Mouse (Mus musculus) duodenum, adult 2 months (tissue): ENCODE measurements around the gene Reep3. TPM values are rescaled to one million over a fixed set of nuclear protein-coding genes. Genes with fewer than 3 reads are reported as not detected.

Experiments used
- polyA plus RNA-seq: library from polyadenylated mRNA; depleted of rRNA; stranded (reverse); fragments of >200 nt; gene quantifications from 2 replicates; pipeline ENCODE4 v1.2.3, GENCODE M21; 2012; ENCODE audit warnings: low replicate concordance; rRNA removed

Gene Reep3
- 9.8 and 10.4 TPM in 2 replicates for polyA plus RNA-seq

DNA sequence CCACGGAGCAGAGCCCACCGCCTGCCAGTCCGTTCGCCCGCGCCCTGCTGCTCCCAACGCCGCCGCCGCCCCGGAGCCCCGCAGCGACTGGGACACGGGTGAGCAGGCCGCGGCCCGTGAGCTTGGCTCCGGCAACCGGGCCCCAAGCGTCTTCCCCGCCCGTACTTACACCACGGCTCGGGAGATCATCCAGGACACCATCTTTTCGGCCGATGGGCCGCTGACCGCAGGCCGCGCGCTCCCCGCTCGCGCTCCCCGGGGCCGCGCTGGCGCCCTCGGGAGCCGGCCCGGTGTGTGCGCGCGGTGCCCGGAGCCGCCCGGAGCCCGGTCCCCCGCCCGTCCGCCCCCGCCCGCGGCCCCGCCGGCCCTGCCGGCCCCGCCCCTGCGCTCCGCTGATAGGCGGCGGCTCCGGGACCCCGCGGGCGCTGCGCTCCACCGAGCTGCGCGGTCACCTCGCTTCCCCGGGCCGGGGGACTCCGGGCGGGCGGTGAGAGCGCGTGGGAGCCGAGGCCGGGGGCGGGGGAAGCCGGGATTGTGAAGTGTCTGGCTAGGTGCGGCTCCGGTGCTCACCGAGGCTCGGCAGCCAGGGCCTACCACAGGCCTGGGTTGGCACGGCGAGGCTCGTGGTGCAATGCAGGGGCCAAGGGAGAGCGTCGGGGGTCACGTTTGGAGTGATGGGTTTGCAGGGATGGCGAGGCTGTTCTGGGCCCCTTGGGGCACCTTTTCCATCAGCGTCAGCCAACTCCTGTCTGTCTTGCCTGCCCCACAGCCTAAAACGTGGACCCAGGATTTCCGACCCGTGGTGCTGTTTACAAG is at the start of gene Reep3:
TSS of gene Reep3 (minus strand) at position 325 of the 816 bp plus-strand sequence.

GRCm38 (mm10) chr10:67095798-67096620 is 736 bp downstream of the Reep3 start, which contains the start of gene Jmjd1c:
TSS of gene Jmjd1c (plus strand) at chr10:67096125.

Other genes with a start within 250 kb of the Reep3 start
- gene Jmjd1c, start 820 bp downstream of the Reep3 start, polyA plus RNA-seq: 9.4 and 11.5 TPM in 2 replicates
- gene Nrbf2, start 188.4 kb upstream of the Reep3 start, polyA plus RNA-seq: 12.3 and 13.9 TPM in 2 replicates